Mouse (Mus musculus) urinary bladder, adult 2 months (tissue): Measurements from ENCODE around the gene Tmprss9. TPM values are rescaled to one million over a fixed set of nuclear protein-coding genes. Genes with fewer than 3 reads are reported as not detected.

Experiments used
- DNase-seq: peaks from one replicate; pipeline ENCODE4 v3.0.0; 2022; ENCODE audit warnings: low spot score
- polyA plus RNA-seq: library from polyadenylated mRNA; depleted of rRNA; stranded (reverse); fragments of >200 nt; gene quantifications from 2 replicates; pipeline ENCODE4 v1.2.3, GENCODE M21; 2012

Gene Tmprss9
- polyA plus RNA-seq, 1 experiment: 0.44 TPM

DNA sequence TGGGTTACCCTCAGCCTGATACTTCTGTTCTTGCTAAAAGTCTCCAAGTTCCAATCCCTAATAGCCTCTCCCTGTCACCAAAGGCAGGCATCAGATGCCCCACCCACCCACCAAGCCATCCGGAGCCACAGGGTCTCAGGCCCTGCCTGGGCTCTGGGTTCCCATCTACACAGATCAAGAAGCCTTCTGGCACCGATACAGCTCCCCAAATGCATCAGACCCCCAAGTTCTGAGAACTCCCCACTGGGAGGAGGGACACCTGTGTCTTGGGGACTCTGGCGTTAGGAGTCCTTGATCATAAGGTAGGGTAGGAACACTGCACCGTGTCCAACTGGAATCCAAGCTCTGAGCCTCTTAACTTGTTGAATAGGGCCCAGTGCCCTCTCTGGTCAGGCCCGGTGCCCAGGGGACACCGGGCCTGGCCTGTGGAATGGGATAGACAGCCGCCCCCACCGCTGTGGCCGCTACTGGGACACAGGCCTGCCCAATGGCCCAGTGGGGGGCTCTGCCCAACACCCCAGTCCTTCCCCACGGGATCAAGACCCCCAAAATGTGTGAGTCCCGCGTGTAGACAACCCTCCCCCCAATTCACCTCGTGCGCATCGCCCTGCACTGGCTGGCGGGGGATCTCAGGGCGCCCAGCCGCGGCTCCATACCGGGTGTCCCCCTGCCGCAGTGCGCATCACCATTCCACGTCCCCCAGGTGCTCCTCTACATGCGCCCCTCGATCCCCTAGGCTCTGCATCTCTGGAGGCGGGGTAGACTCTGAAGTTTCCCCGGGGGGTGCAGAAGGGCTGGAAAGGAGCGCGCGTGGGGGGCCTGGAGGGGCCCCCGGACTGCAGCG lies 28.3 kb upstream of the Tmprss9 start:
- DNase-seq: no peak

- no peak for DNase-seq
Measured at GRCm38 (mm10) chr10:80843931-80844547, 27.6 kb upstream of the Tmprss9 start, which contains the start of gene Lingo3. Gene Lingo3, minus strand, starts transcription at chr10:80844039.

DNA sequence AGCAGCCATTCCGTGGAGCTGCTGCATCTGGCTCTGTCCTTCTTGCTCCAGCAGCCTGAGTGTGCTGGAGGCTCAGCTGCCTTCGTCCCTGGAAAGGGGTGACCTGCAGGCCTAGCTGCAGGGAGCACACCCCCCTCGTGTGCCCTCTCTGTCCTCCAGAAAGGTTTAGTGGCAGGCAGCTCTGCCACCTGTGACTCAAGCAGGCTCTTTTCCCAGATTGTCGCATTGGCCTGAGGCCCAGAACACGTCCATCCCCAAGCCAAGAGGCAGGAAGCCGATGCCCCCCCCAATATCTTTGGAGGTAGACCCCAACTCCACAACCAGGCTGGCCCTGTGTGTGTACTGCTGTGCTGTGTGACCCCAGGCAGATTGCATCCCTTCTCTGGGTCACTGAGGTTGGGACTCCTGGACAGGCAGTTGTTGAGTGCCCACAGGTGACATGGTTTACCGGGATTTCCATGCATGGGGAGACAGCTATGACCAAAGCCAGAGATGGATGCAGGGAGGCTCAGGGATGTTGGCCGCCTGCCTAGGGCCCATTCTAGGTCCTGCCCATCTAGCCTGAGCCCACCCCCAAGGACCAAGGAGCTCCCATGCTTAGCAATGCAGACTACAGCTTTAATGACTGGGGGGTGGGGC lies 26.5 kb upstream of the Tmprss9 start:
- no peak for DNase-seq

DNA sequence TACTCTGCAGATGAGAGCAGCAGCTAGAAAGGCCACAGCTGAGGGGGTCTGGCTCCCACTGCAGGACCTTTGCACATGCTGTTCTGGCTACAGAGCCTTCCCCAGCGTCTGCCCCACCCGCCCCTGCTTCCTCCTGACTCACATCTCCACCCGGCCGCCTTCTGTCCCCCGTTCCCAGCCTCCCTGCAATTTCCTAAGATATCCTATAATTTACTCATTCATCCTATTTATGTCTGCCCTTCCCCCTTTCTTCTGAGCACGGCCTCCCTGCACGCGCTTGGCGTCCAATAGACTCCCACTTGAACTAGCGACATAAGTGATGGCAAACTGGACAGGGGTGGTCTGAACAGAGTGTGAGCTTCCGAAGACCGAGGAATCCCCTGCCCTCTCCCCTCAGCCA lies 25.9 kb upstream of the Tmprss9 start:
- DNase-seq: no peak

- DNase-seq: no peak
Measured at GRCm38 (mm10) chr10:80848571-80848970, 23.1 kb upstream of the Tmprss9 start.

- peak; percentile 99 for DNase-seq
Measured at GRCm38 (mm10) chr10:80854913-80855748, 16.5 kb upstream of the Tmprss9 start, which contains the start of the genes Lsm7 and Sppl2b. Gene Lsm7, minus strand, starts transcription at chr10:80855209. Gene Sppl2b, plus strand, starts transcription at chr10:80855275.

GRCm38 (mm10) chr10:80855749-80856073 lies 15.9 kb upstream of the Tmprss9 start:
- no peak for DNase-seq

GRCm38 (mm10) chr10:80856267-80856666 lies 15.4 kb upstream of the Tmprss9 start:
- no peak for DNase-seq

DNA sequence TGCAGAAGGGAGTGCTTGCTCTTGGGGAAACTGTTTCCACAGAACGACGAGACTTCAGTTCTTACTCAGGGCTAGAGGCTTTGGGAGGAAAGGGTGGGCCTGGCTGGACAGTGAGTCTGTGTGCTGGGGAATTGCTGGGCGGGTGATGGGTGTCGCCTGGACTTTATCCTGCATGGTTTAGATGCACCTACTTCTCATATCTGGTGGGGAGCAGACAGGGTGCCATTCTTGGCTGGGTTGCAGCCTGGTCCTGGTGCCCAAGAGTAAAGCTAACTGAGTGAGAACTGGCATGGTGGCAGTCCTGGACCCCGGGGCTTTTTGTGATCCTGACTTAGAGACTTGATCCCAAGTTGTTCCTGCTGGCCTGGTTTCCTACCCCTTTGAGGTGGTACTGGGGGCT lies 14.7 kb upstream of the Tmprss9 start:
- no peak for DNase-seq

GRCm38 (mm10) chr10:80857386-80857785 lies 14.3 kb upstream of the Tmprss9 start:
- DNase-seq: no peak

GRCm38 (mm10) chr10:80857848-80858247 lies 13.8 kb upstream of the Tmprss9 start:
- no peak for DNase-seq

GRCm38 (mm10) chr10:80858350-80858935 lies 13.2 kb upstream of the Tmprss9 start:
- no peak for DNase-seq

- DNase-seq: no peak
Measured at GRCm38 (mm10) chr10:80862305-80862704, 9.3 kb upstream of the Tmprss9 start.

DNA sequence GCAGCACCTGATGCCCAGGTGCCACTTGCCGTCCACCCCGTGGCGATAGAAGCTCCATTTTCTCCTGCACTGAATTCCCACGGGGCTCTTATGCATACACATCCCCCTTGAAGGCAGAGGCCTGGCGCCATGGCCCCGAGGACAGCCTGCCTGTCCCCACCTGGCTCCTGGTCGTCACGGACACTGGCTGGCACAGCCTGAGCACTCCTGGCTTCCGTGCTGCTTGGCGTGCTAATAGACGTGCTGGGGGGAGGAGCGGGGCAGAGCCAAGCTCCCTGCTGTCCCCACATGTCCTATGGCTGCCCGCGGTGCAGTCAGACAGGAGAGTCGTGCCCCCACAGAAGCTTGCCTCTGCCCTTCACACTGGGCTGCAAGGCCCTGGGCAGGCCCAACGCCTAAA lies 7.2 kb upstream of the Tmprss9 start:
- no peak for DNase-seq

DNA sequence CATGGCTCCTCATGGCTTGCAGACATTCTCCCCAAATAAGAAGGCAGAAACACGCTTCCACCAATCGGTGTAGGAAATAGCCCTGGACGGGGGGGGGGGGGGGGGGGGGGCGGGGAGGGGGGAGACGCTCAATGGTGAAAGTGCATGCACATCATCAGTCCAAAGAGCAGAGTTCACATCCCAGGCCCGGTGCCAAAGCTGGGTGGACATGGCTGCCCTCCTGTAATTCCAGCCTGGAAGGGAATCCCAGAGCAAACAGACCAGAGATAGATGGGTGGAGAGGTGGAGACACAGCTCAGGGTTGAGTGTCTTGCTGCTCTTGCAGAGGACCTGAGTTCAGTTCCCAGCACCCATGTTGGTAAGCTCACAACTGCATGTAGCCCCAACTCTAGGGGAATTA lies 655 bp upstream of the Tmprss9 start:
- no peak for DNase-seq

DNA sequence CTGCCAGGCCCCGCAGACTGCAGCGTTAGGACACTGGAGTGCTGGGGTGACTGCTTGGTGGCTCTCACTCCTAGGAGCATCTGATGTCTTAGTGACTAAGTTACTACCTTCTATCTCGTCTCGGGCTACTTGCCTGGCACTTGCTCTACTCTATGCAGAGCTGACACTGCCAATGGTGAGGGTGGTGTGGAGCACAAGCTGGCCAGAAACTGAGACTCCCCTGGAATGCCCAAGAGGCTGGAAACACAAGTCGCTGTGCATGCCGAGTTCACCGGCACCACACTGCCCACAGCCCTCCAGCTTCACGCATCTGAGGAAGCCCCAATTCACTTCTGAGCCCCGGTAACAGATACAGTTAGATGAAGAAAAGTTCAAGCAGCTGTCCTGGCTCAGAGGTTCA lies 2.4 kb downstream of the Tmprss9 start:
- DNase-seq: no peak

- DNase-seq: no peak
Measured at GRCm38 (mm10) chr10:80876028-80876427, 4.4 kb downstream of the Tmprss9 start.

GRCm38 (mm10) chr10:80876594-80876993 lies 4.9 kb downstream of the Tmprss9 start:
- DNase-seq: no peak

GRCm38 (mm10) chr10:80880131-80880641 lies 8.5 kb downstream of the Tmprss9 start:
- DNase-seq: no peak

- no peak for DNase-seq
Measured at GRCm38 (mm10) chr10:80880901-80881300, 9.3 kb downstream of the Tmprss9 start.

DNA sequence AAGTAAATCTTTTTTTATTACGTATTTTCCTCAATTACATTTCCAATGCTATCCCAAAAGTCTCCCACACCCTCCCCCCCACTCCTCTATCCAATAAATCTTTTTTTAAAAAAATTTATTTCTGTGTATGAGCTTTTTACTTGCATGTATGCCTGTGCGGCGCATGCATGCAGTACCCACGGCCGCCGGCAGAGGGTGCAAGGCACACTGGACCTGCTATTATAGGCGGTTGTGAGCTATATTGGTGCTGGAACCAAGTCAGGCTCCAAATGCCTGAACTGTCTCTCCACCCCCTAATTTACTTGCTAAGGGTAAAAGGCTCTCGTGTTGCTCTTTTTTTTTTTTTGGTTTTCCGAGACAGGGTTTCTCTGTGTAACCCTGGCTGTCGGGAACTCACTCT lies 9.7 kb downstream of the Tmprss9 start:
- no peak for DNase-seq
